Mouse (Mus musculus) intestine, embryonic 14.5 days (tissue): ENCODE data around the gene Acat3. TPM values are rescaled to one million over a fixed set of nuclear protein-coding genes. Genes with fewer than 3 reads are reported as not detected.
"Not testable (repeated sequence)": the region's sequence is repeated elsewhere in the genome, so short reads cannot be mapped to it uniquely, and the experiment has no call there.

Experiments used
- ATAC-seq: fragments of 200-750 bp; cut with Nextera tagmentation; replicated peaks from 2 replicates; pipeline ENCODE4 v1.8.0; 2017; ENCODE audit warnings: low read depth, moderate number of reproducible peaks, moderate TSS enrichment, moderate library complexity; ENCODE audit not compliant: low FRiP score, low TSS enrichment
- DNase-seq: peaks from one replicate; pipeline ENCODE4 v3.0.0-alpha.2; 2018; ENCODE audit warnings: low spot score
- H3K27ac ChIP-seq: fragments of 300-500 bp; sonication (generic); 2 replicates; pipeline ENCODE4 v1.5.1; 2014; ENCODE audit warnings: low read depth, mild to moderate bottlenecking, control low read depth
- H3K27me3 ChIP-seq: fragments of 300-500 bp; sonication (generic); replicated peaks from 2 replicates; pipeline ENCODE4 v1.6.1; 2014; ENCODE audit warnings: low read length, control low read depth; ENCODE audit not compliant: control insufficient read depth, insufficient read depth
- H3K36me3 ChIP-seq: fragments of 300-500 bp; sonication (generic); 2 replicates; pipeline ENCODE4 v1.6.1; 2014; ENCODE audit warnings: low read length, control low read depth; ENCODE audit not compliant: control insufficient read depth, insufficient read depth
- H3K4me1 ChIP-seq: fragments of 300-500 bp; sonication (generic); replicated peaks from 2 replicates; pipeline ENCODE4 v1.6.1; 2014; ENCODE audit warnings: low read length, control low read depth, mixed read lengths; ENCODE audit not compliant: control insufficient read depth, insufficient read depth
- H3K4me2 ChIP-seq: fragments of 300-500 bp; sonication (generic); 2 replicates; pipeline ENCODE4 v1.6.1; 2014; ENCODE audit warnings: low read length
- H3K4me3 ChIP-seq: fragments of 300-500 bp; sonication (generic); 2 replicates; pipeline ENCODE4 v1.5.1; 2014; ENCODE audit warnings: low read depth, low read length, control low read depth, mixed read lengths
- H3K9ac ChIP-seq: fragments of 300-500 bp; sonication (generic); 2 replicates; pipeline ENCODE4 v1.6.1; 2014; ENCODE audit warnings: mild to moderate bottlenecking, low read length
- H3K9me3 ChIP-seq: fragments of 300-500 bp; sonication (generic); 2 replicates; pipeline ENCODE4 v1.6.1; 2016; ENCODE audit warnings: low read length, control low read depth; ENCODE audit not compliant: control insufficient read depth
- WGBS: fragments of 180-500 bp; shearing (Covaris S2); extraction: QIAGEN DNeasy Blood & Tissue Kit; methylation state at CpG from one replicate; pipeline ENCODE4 v1.1.7; 2014; 5-methylcytosine and 5-hydroxymethylcytosine counted together
- polyA plus RNA-seq: library from polyadenylated mRNA; unstranded; fragments of >200 nt; fragmentation: Nextera tagmentation; extraction: Ambion mirVana; gene quantifications from 2 replicates; pipeline ENCODE4 v1.2.1, GENCODE M21; 2014

The Acat3 gene
- polyA plus RNA-seq: 0.81 and 1.1 TPM in 2 replicates

DNA sequence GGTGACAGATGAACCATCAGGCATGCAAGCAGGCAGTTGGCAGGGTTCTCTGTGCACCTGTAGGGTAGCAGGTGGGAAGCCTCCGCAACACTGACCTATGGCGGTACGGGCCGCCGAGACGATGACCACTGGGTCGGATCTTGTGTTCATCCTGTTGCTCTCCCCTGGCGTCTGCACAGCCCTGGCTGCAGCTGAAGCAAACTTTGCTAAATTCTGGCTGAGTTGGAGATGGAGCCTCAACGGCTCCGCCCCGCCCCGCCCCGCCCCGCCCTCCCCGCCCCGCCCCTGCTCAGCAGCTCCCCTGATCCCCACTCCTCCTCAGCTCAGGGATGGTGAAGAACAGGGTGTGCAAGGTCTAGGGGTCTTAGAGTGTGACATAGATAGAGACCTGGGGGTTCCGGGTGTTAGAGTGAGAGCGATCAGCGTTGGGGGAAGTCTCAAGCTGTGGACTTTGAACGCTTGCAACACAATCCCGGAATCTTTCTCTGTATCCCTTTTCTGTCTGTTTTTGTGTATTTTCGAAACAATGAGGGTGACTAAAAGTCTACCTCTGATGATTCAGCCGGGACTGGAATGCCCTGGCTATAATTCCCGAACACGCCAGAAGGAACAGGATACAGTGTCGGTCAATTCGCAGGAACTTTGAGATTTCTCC is at the start of gene Acat3:
TSS of gene Acat3 (minus strand) at position 450 of the 655 bp plus-strand sequence.
- Histone ChIP-seq H3K4me1 (no peaks in the 10 kb centered on the region), H3K9ac (no peak within 1 kb of the TSS), H3K4me3 (peak within 1 kb of the TSS; percentile 24), H3K4me2 (peak within 1 kb of the TSS; percentile 41), H3K9me3 (no peaks in the 10 kb centered on the region), H3K27me3 (no peaks in the 10 kb centered on the region), H3K27ac (no peak within 1 kb of the TSS), H3K36me3 (peaks cover 25% of the 10 kb centered on the region)
- DNase-seq: peak; percentile 64
- peak; percentile 63; the same call in 1 of the 2 replicates for ATAC-seq
- WGBS: 11% methylated on average over 27 of the region's 27 CpGs

DNA sequence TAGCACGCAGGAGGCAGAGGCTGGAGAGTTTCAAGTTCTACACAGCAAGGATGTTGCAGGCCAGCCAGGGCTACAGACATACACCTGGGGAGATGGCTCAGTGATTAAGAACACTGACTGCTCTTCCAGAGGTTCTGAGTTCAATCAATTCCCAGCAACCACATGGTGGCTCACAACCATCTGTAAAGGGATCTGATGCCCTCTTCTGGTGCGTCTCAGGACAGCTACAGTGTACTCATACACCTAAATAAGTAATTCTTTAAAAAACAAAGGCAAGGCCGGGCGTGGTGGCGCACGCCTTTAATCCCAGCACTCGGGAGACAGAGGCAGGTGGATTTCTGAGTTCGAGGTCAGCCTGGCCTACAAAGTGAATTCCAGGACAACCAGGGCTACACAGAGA is 47.7 kb upstream of the Acat3 start:
- not testable (repeated sequence) for H3K27me3 ChIP-seq, H3K9ac ChIP-seq, ATAC-seq, DNase-seq, H3K4me2 ChIP-seq, H3K4me3 ChIP-seq, H3K4me1 ChIP-seq, H3K27ac ChIP-seq, H3K9me3 ChIP-seq
- peaks cover 35% of the 10 kb centered on the region for H3K36me3 ChIP-seq
- 93% methylated on average over 8 of the region's 8 CpGs for WGBS

DNA sequence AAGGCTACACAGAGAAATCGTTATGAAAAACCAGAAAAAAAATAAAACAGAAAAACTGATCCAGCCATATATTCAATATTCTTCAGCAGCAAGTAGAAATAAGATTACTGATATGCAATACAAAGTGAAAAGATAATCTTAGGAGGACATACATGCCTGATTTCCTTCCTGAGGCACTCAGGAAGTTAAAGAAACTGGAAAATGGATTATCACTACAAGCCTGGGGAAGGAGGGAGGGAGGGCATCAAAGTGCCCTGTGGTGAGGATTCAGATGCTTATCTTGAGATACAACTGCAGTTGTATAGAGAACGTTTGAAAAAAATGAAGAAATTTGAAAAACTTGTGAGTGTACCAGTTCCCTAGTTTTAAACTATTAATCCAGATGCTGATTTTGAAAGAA is 43.6 kb upstream of the Acat3 start:
- Histone ChIP-seq H3K4me3 (no peak overlapping the region), H3K27me3 (no peaks in the 10 kb centered on the region), H3K4me2 (no peak overlapping the region), H3K27ac (no peak overlapping the region), H3K4me1 (peaks cover 3% of the 10 kb centered on the region; the same call in 1 of the 2 replicates), H3K9ac (no peak overlapping the region), H3K9me3 (no peaks in the 10 kb centered on the region), H3K36me3 (peaks cover 70% of the 10 kb centered on the region)
- ATAC-seq (no peak), DNase-seq (no peak)
- 73% methylated on average over 2 of the region's 2 CpGs for WGBS

DNA sequence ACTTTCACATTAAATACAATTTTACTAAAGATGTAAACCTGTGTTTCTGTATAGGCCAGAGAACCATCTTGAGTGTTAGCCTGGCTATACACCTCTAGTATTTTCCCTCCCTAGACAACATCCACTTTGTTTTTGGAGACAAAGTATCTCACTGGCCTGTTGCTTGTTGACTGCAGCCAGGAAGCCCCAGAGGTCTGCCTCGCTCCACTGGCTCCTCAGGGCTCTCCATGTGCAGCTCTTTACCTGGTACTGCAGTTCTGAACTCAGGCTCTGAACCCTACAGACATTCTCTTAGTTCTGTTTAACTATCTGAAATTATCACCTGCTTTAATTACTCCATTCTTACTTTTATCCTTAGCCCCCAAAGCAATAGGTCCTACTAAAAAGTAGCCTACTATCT is 38.1 kb upstream of the Acat3 start:
- 90% methylated on average over 1 of the region's 1 CpGs for WGBS
- peaks cover 78% of the 10 kb centered on the region for H3K36me3 ChIP-seq

DNA sequence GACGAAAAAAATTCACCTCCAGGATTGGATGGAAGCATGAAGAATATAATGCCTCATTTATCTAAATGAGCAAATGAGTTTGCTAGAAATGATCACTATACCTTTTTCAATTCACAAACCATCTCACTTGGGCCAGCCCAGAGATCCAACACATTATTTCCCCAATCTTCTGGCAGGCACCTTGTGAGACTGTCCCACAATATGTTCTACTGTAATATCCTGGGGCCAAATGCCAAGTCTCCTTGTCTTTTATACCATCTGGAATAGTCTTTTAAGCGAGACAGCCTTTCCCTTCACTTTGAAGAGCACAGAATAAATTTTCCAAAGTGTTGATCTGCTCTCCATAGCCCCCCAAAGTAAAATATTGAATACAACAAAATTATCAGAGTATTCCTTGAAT is 33.5 kb upstream of the Acat3 start:
- H3K27ac ChIP-seq: no peak overlapping the region
- WGBS: 83% methylated on average over 2 of the region's 2 CpGs
- DNase-seq: peak; percentile 28
- no peak overlapping the region for H3K4me3 ChIP-seq
- no peak overlapping the region for H3K9ac ChIP-seq
- peaks cover 77% of the 10 kb centered on the region for H3K36me3 ChIP-seq
- H3K27me3 ChIP-seq: no peaks in the 10 kb centered on the region
- no peak for ATAC-seq
- H3K4me1 ChIP-seq: no peaks in the 10 kb centered on the region
- no peak overlapping the region for H3K4me2 ChIP-seq
- H3K9me3 ChIP-seq: no peaks in the 10 kb centered on the region

More for the DNA sequence above, 38.1 kb upstream of the Acat3 start:
- Histone ChIP-seq H3K4me1 (no peaks in the 10 kb centered on the region), H3K27me3 (no peaks in the 10 kb centered on the region), H3K9ac (no peak overlapping the region), H3K9me3 (no peaks in the 10 kb centered on the region), H3K4me3 (no peak overlapping the region), H3K4me2 (no peak overlapping the region), H3K27ac (no peak overlapping the region)
- no peak for ATAC-seq
- DNase-seq: no peak

DNA sequence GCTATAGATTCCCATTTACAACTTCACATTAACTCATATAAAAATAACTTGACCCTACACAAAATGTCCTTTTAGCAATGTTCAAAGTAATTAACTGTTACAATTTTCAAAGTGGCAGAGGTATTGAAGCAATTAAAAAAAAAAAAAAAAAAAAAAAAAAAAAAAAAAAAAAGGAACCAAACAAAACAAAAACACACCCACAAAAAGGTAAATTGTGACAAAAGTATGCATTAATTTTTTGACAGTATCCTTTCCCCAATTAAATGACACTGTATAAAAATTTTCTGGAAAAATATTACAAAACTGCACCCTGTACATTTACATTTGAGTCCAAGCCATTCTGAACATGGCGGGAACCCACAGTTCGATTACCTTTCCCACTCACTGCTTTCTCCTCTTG is 26.8 kb upstream of the Acat3 start:
- Histone ChIP-seq H3K4me3 (no peak overlapping the region), H3K36me3 (peaks cover 62% of the 10 kb centered on the region), H3K4me1 (no peaks in the 10 kb centered on the region), H3K27ac (no peak overlapping the region), H3K4me2 (no peak overlapping the region), H3K9ac (no peak overlapping the region), H3K9me3 (no peaks in the 10 kb centered on the region), H3K27me3 (no peaks in the 10 kb centered on the region)
- ATAC-seq (no peak), DNase-seq (no peak)
- WGBS: 96% methylated on average over 2 of the region's 2 CpGs

DNA sequence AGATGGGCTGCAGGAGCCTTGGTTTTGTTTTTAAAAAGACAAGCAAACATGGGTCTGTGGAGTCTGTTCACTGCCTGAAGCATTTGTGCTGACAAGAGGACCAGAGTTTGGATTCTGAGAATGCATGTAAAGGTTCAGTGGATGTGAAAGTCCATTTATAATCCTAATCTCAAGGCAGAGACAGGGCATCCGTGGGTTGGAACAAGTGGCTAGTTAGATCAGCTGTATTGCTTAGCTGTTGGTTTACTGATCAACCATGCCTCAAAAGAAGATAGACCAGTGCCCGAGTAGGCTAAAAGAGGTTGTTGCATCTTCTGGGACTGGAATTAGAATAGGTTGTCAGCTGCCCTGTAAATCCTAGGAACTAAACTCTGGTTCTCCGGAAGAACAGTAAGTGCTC is 23.1 kb upstream of the Acat3 start:
- Histone ChIP-seq H3K27me3 (no peaks in the 10 kb centered on the region), H3K9ac (no peak overlapping the region), H3K9me3 (no peaks in the 10 kb centered on the region), H3K36me3 (peaks cover 34% of the 10 kb centered on the region), H3K4me2 (no peak overlapping the region), H3K27ac (no peak overlapping the region), H3K4me3 (no peak overlapping the region), H3K4me1 (peaks cover 5% of the 10 kb centered on the region; the same call in 1 of the 2 replicates)
- DNase-seq (peak; percentile 33), ATAC-seq (no peak)
- 75% methylated on average over 3 of the region's 3 CpGs for WGBS

DNA sequence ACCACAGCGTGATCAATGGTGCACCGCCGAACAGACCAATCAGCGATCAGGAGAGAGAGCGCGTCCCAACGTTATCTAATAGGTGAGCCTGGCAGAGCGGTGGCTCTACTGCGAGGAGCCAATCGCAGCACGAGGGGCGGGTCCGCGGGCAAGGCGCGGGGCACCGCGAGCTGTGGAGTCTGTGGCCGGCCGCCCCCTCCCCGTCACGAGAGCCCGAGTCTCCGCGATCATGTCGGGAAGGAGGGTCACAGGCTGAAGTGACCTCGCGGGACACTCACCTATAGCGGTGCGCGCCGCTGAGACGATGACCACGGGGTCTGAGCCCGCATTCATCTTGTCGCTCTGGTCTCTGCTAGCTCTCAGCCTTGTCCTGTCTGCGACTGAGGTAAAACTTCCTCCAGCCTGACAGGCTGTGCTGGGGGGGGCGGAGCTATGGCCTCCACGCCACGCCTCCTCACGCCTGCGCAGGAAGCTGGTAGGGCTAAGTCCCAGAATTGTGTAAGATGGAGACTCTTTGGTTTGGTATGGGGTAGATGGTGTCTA is 20.0 kb upstream of the Acat3 start, which contains the start of gene Acat2:
TSS of gene Acat2 (minus strand) at position 417 of the 543 bp plus-strand sequence.
- Histone ChIP-seq H3K4me3 (peak within 1 kb of the TSS; percentile 52), H3K4me2 (peak within 1 kb of the TSS; percentile 63), H3K36me3 (peaks cover 27% of the 10 kb centered on the region), H3K27ac (peak within 1 kb of the TSS; percentile 35; the same call in 1 of the 2 replicates), H3K27me3 (no peaks in the 10 kb centered on the region), H3K4me1 (peaks cover 5% of the 10 kb centered on the region; the same call in 1 of the 2 replicates), H3K9ac (peak within 1 kb of the TSS; percentile 34), H3K9me3 (no peaks in the 10 kb centered on the region)
- peak; percentile 99 for ATAC-seq
- WGBS: under 1% methylated on average over 36 of the region's 42 CpGs
- peak; percentile 95 for DNase-seq

DNA sequence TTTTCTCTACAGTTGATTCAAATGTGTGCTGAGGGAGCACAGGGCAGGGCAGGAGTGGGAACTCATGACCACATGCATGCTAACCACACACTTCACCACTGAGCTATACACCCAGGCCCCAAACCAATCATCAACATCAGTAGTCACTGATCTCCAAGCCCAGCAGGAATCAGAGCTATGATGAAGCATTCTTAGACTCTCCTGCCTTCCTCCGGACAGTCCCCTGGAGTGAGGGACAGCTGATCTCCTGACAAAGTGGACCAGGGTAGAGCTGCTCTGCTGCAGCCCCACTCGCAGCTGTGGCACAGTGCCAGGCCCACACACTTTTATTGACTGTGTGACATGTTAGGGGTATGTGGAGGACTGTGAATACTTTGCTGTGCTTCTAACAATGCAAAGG is 19.0 kb upstream of the Acat3 start:
- DNase-seq: not testable (repeated sequence)
- 45% methylated on average over 1 of the region's 2 CpGs for WGBS

More for the DNA sequence above, 19.0 kb upstream of the Acat3 start:
- Histone ChIP-seq H3K4me2 (peak overlapping the region; percentile 33), H3K36me3 (peaks cover 26% of the 10 kb centered on the region)
- H3K27ac ChIP-seq, H3K4me3 ChIP-seq, ATAC-seq, H3K9ac ChIP-seq, H3K9me3 ChIP-seq, H3K4me1 ChIP-seq, H3K27me3 ChIP-seq: not testable (repeated sequence)
